Mouse (Mus musculus) ES-E14 (cell line): ENCODE results near the gene Gdf10.

ENCODE experiments used
- CHD2 ChIP-seq: IDR thresholded peaks from 2 replicates; pipeline ENCODE4 v1.6.1; 2014; ENCODE audit warnings: mild to moderate bottlenecking, low read depth, low read length, inconsistent platforms
- MAFK ChIP-seq: IDR thresholded peaks from 2 replicates; pipeline ENCODE4 v1.6.1; 2014; ENCODE audit warnings: mild to moderate bottlenecking, low read depth, low read length, inconsistent platforms; ENCODE audit not compliant: insufficient read depth
- ZC3H11A ChIP-seq: IDR thresholded peaks from 2 replicates; pipeline ENCODE4 v1.6.1; 2012; ENCODE audit warnings: low read depth, mild to moderate bottlenecking, inconsistent platforms, low read length, borderline replicate concordance

DNA sequence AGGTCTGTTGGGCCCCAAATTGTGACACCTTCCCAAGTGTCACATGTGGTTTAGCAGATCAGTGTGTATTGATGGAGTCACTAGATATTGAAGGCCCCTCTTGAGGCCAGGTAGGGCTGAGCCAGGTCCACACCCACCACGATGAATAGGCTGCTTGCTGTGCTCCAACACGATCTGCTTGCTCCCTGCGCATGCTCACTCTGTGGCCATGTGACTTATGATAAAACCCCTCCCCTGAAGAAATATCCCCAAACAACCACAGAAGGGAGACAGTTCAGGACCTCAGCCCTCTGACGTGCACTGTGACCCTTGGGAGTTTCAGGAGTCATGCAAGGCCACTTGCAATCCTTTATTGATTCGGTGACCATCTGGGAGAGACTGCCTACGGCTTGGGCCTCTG lies 22.7 kb downstream of the Gdf10 start:
- no peak for TF ChIP-seq CHD2
- TF ChIP-seq MAFK, result no peak
- no peak for TF ChIP-seq ZC3H11A
